Mouse (Mus musculus) liver, adult 2 months (tissue): ENCODE results near the gene Psmg3. TPM values are rescaled to one million over a fixed set of nuclear protein-coding genes. Genes with fewer than 3 reads are reported as not detected.

ENCODE experiments used
- DNase-seq: peaks from one replicate; pipeline ENCODE4 v3.0.0-alpha.2; 2011; ENCODE audit warnings: low read depth, low spot score; ENCODE audit errors: extremely low read depth
- H3K27ac ChIP-seq: fragments of 200-500 bp; replicated peaks from 2 replicates; pipeline ENCODE4 v1.5.1; 2012; ENCODE audit warnings: low read depth, mild to moderate bottlenecking, control low read depth, inconsistent platforms, low read length; ENCODE audit not compliant: insufficient read depth
- H3K27me3 ChIP-seq: fragments of 200-500 bp; 2 replicates; pipeline ENCODE4 v1.6.1; 2012; ENCODE audit warnings: mild to moderate bottlenecking, moderate library complexity, low read length, inconsistent platforms; ENCODE audit not compliant: control insufficient read depth, insufficient read depth
- H3K36me3 ChIP-seq: fragments of 200-500 bp; 2 replicates; pipeline ENCODE4 v1.6.1; 2012; ENCODE audit warnings: low read length, inconsistent platforms; ENCODE audit not compliant: control insufficient read depth, insufficient read depth
- H3K4me1 ChIP-seq: fragments of 200-500 bp; 2 replicates; pipeline ENCODE4 v1.6.1; 2011; ENCODE audit warnings: low read length; ENCODE audit not compliant: control insufficient read depth, insufficient read depth
- H3K4me3 ChIP-seq: fragments of 200-500 bp; 2 replicates; pipeline ENCODE4 v1.5.1; 2011; ENCODE audit warnings: low read depth, mild to moderate bottlenecking, control low read depth, low read length, moderate library complexity; ENCODE audit not compliant: insufficient read depth
- H3K79me2 ChIP-seq: fragments of 200-500 bp; 2 replicates; pipeline ENCODE4 v1.6.1; 2012; ENCODE audit warnings: inconsistent platforms, mild to moderate bottlenecking, low read length, moderate library complexity; ENCODE audit not compliant: control insufficient read depth, insufficient read depth
- H3K9ac ChIP-seq: fragments of 200-500 bp; 2 replicates; pipeline ENCODE4 v1.6.1; 2012; ENCODE audit warnings: low read depth, mild to moderate bottlenecking, control low read depth, inconsistent platforms, low read length
- CTCF ChIP-seq: fragments of 200-500 bp; IDR thresholded peaks from 2 replicates; pipeline ENCODE4 v1.5.1; 2011; ENCODE audit warnings: low read depth, low read length, control low read depth
- POLR2A ChIP-seq: fragments of 200-500 bp; IDR thresholded peaks from 2 replicates; pipeline ENCODE4 v1.6.1; 2011; ENCODE audit warnings: low read length, control low read depth; ENCODE audit not compliant: insufficient read depth; ENCODE audit errors: extremely low read depth
- WGBS: fragments of 180-500 bp; shearing (Covaris S2); methylation state at CpG from one replicate; pipeline ENCODE4 v1.1.7; 2018; 5-methylcytosine and 5-hydroxymethylcytosine counted together
- polyA plus RNA-seq: library from polyadenylated mRNA; depleted of rRNA; stranded (reverse); fragments of >200 nt; gene quantifications from 2 replicates; pipeline ENCODE4 v1.2.3, GENCODE M21; 2012; rRNA removed
- total RNA-seq: library from RNA; depleted of rRNA; stranded (reverse); fragments of >200 nt; gene quantifications from 2 replicates; pipeline ENCODE4 v1.2.3, GENCODE M21; 2014; rRNA removed

Psmg3 gene
- total RNA-seq (11.1 and 12.7 TPM in 2 replicates), polyA plus RNA-seq (28.5 and 28.8 TPM in 2 replicates)

DNA sequence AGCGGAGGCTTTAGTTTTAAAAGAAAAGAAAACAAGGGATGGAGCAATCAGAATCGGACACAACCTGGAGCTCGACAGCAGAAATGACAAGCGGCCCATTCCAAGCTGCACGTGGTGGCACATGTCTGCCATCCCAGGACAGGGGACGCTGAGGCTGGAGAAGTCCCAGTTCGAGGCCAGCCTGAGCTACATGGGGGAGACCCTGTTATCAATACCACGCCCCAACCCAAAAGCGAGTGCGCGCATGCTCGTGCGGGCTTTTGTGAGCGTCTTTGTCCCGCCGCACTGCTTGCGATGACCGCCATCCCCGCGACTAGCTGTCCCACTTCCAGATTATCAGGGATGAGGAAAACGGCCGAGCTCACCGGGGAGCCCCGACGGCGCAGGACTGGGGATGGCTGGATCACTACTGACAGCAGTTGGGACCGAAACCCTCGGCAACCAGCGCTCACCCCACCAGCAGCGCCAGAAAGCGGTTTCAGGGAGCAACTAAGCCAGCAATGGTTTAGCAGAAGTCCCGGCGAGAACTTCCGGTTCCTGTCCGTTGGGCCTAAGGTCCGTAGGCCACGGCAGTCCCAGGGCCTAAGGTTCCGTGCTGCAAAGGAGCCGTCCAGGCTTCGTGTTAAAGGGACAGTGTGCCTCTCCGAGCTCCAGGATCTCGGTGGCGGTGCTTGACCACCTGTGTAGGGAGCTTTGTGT lies at the start of gene Psmg3, which contains the start of gene Gm26938:
Gene Psmg3, minus strand, starts transcription at position 529 of the 699 bp plus-strand sequence.
Gene Gm26938, minus strand, starts transcription at position 51 of the 699 bp plus-strand sequence.
- WGBS: under 1% methylated on average over 43 of the region's 43 CpGs
- DNase-seq: peak; percentile 81

DNA sequence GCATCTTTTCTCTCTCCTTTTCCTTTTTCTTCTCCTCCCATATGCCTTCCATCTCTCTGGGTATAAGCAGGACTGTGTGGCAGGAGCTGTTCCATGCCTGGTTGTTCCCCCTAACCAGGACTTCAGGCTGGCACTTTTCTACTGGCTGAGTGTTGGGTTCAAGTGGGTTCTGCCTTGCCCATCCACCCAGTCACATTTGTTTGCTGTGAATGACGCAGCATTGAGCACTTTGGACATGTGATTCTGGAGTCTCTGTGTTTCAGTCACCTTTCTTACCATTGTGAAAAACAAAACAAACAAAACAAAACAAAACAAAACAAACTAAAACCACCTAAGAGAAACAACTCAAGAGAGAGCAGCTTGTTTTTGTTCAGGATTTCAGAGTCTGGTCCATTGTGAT lies 44.8 kb upstream of the Psmg3 start:
- 47% methylated on average over 1 of the region's 1 CpGs for WGBS

More for the DNA sequence above, at the start of gene Psmg3, which contains the start of gene Gm26938:
- Histone ChIP-seq H3K36me3 (no peaks in the 10 kb centered on the region), H3K4me3 (peak within 1 kb of the TSS; percentile 90), H3K27ac (peak within 1 kb of the TSS; percentile 64), H3K9ac (peak within 1 kb of the TSS; percentile 85), H3K27me3 (no peaks in the 10 kb centered on the region), H3K79me2 (peaks cover 14% of the 10 kb centered on the region; the same call in 1 of the 2 replicates), H3K4me1 (peaks cover 20% of the 10 kb centered on the region)
- no peak for TF ChIP-seq CTCF
- TF ChIP-seq POLR2A: 0 out of 2 replicates have a peak, but pooled peaks have one; percentile 43

DNA sequence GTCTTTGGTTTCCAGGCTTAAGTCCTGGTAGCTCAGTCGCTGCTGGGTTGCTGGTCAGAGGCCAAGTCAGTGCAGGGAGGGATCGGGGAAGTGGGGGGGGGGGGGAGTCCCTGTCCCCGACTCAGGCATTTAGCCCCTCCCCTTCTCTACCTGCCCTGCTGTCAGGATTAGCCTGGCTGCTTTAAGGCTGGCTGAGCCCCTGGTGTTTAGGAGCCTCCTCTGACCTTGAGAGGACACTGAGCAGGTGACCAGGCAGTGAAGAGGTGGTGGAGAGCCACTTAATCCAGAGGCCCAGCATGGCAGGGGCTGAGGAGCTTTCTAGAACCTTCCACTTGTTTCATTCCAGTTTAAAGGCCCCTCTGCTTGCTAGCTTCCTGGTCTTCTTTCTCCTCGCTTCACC lies 44.2 kb upstream of the Psmg3 start:
- no peak for TF ChIP-seq CTCF
- TF ChIP-seq POLR2A: no peak
- no peak for DNase-seq
- Histone ChIP-seq H3K36me3 (no peaks in the 10 kb centered on the region), H3K4me3 (no peak overlapping the region), H3K9ac (no peak overlapping the region), H3K27ac (no peak overlapping the region), H3K27me3 (no peaks in the 10 kb centered on the region), H3K4me1 (peaks cover 4% of the 10 kb centered on the region; the same call in 1 of the 2 replicates), H3K79me2 (no peaks in the 10 kb centered on the region)
- WGBS: 35% methylated on average over 4 of the region's 4 CpGs

More for the DNA sequence above, 44.8 kb upstream of the Psmg3 start:
- H3K4me3 ChIP-seq: no peak overlapping the region
- no peaks in the 10 kb centered on the region for H3K27me3 ChIP-seq
- H3K27ac ChIP-seq: no peak overlapping the region
- peaks cover 4% of the 10 kb centered on the region; the same call in 1 of the 2 replicates for H3K4me1 ChIP-seq
- no peaks in the 10 kb centered on the region for H3K79me2 ChIP-seq
- peak; percentile 59 for DNase-seq
- H3K36me3 ChIP-seq: no peaks in the 10 kb centered on the region
- H3K9ac ChIP-seq: no peak overlapping the region
- TF ChIP-seq CTCF (no peak), POLR2A (no peak)

DNA sequence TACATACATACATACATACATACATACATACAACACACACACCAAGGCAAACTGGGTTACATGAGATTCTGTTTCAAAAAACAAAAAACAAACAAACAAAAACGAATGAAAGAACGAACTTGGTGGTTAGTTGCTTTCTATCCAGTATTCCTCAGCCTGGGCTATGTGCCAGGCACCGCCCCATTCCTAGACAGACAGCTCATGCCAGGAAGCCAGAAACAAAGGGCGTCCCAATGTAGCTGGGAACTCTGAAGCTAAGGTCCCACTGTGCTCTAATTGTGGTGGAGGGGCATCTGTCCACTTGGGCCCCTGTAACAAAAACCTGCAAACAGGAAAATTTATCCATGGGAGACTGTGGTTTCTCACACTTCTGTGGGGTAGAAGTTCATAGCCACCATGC lies 36.1 kb upstream of the Psmg3 start:
- 19% methylated on average over 4 of the region's 4 CpGs for WGBS
- peak; percentile 34 for DNase-seq
- Histone ChIP-seq H3K4me3 (no peak overlapping the region), H3K79me2 (no peaks in the 10 kb centered on the region), H3K9ac (no peak overlapping the region), H3K36me3 (no peaks in the 10 kb centered on the region), H3K27ac (no peak overlapping the region), H3K27me3 (no peaks in the 10 kb centered on the region), H3K4me1 (no peaks in the 10 kb centered on the region)
- no peak for TF ChIP-seq CTCF
- TF ChIP-seq POLR2A: no peak

DNA sequence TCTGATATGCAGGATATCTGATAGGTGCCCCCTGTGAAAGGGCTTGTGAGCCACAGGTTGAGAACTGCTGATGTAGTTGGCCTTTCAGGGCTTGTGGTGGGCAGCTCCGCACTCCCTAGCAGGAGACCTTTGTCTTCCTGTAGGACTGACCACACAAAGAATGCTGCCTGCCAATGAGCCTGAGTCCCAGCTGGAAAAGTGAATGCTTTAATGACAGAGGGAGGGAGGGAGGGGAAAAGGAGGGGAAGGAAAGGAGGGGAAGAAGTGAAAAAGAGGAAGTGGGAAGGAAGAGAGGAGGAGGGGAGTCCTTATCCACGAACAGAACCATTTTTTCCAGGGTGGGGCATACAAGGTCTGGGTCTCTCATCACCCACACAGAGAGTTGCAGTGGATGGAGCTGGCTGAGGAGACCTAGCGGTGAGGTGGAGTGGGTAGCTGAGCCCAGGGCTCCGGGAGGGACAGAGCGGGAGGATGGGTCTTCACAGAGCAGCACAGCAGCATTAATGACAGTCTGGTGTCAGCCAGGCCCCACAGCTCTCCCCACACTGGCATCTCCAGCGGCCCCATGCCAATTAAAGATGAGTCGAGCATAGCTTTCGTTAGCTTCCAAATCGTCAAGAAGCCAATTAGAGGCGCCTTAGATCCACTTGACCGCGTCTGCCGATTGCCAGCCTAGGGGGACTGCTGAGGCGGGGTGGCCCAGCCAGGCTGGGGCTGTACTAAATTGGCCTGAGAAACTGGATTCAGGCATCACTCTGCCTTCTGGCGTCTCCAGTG lies 33.8 kb upstream of the Psmg3 start:
- Histone ChIP-seq H3K4me1 (no peaks in the 10 kb centered on the region), H3K4me3 (no peak overlapping the region), H3K36me3 (no peaks in the 10 kb centered on the region), H3K9ac (no peak overlapping the region), H3K27me3 (no peaks in the 10 kb centered on the region), H3K79me2 (no peaks in the 10 kb centered on the region), H3K27ac (no peak overlapping the region)
- TF ChIP-seq CTCF (no peak), POLR2A (no peak)
- no peak for DNase-seq
- 70% methylated on average over 15 of the region's 15 CpGs for WGBS
